Mouse (Mus musculus) liver, postnatal 0 days (tissue): ENCODE data around the gene Epn2.

ENCODE experiments used
- CTCF ChIP-seq: sonication (generic); IDR thresholded peaks from 2 replicates; pipeline ENCODE4 v1.5.1; 2016; ENCODE audit warnings: antibody characterized with exemption, low read depth
- EP300 ChIP-seq: IDR thresholded peaks from 2 replicates; pipeline ENCODE4 v1.6.1; 2016; ENCODE audit warnings: antibody characterized with exemption, low read depth, mild to moderate bottlenecking

- TF ChIP-seq EP300 (no peak), CTCF (no peak)
Observed at GRCm38 (mm10) chr11:61489874-61490273, 89.6 kb downstream of the Epn2 start.
